In the genomic region with DNA sequence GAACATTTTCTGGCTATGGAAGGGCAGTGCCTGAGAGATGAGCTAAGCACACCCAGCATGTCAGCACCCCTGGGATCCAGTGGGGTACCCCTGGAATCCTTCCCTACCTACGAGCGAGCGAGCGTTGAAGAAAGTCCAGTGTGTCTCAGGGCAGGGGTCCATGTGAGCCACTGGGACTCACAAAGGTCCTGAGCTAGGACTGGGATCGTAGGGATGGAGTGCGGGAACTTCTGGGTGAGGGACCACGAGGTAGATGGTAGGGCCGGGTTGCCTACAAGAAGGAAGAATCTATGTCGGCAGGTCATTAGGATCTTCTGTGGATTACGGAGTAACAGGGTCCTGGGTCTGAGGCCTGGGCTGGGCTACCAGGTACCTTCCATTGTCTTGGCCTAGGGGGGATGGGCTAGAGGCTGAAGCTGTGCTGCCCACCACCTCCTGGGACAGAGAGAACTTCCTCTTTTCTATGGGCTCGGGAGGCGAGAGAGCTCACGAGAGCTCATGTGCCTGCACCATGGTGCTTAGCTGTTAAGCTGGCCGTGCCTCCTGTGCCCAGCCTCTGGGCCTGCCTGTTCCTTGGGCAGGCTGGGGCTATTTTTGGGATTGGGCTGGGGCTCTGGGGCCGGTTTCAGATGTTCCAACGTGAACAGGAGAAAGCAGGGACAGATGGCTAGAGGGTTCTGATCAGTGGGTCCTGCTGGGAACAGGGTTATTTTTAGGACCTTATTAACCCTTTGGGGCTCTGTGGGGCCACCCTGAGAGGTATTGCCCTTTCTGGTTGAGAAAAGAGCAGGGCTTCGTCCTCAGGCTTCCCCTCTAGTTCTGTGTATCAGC, we compare ENCODE assay signal across 10 mouse cellular contexts. TPM values are rescaled to one million over a fixed set of nuclear protein-coding genes. Genes with fewer than 3 reads are reported as not detected.
A peak's percentile ranks its signal among the peaks of the same experiment; 100 is the strongest.
DNase-seq lines count a peak whose midpoint lies in the region; ATAC-seq and TF ChIP-seq lines count a peak whose summit lies in the region.
"Had no signal": no experiment of that assay in that cellular context is flagged by ENCODE, and none has a peak within 500 bp of the region (broad histone marks: within the 10 kb centered on the region; RNA-seq: fewer than 3 reads in every experiment).

No protein-coding gene starts in this region.

- no peaks in the 10 kb centered on the region for H3K27me3 ChIP-seq in lung, embryonic 15.5 days
- no peaks in the 10 kb centered on the region for H3K27me3 ChIP-seq in cerebellum, adult 2 months (ENCODE audit: control insufficient read depth, insufficient read depth, low read length)
- H3K27me3 ChIP-seq in kidney, postnatal 0 days (ENCODE audit: insufficient read depth, low read length): no peaks in the 10 kb centered on the region

- peak overlapping the region; percentile 98; the same call in 1 of the 2 replicates for H3K27ac ChIP-seq in lung, embryonic 15.5 days
- H3K27ac ChIP-seq in cerebellum, adult 2 months (ENCODE audit: insufficient read depth, low read length): peak overlapping the region; percentile 84
- peak overlapping the region; percentile 97 for H3K27ac ChIP-seq in gastrocnemius, adult 2 months
- H3K27ac ChIP-seq in kidney, postnatal 0 days: peak overlapping the region; percentile 81; the same call in 1 of the 2 replicates
- no peak overlapping the region for H3K27ac ChIP-seq in olfactory bulb, adult 2 months (ENCODE audit: insufficient read depth, low read depth, low read length)

- no peak for TF ChIP-seq CTCF in cerebellum, adult 2 months (IDR thresholded peaks at IDR 0.05; ENCODE audit: borderline replicate concordance, insufficient read depth, low read depth, low read length)
- TF ChIP-seq CTCF in gastrocnemius, adult 2 months (IDR thresholded peaks at IDR 0.05): no peak
- TF ChIP-seq CTCF in kidney, postnatal 0 days (IDR thresholded peaks at IDR 0.05; ENCODE audit: low read depth): no peak
- TF ChIP-seq CTCF in olfactory bulb, adult 2 months (IDR thresholded peaks at IDR 0.05; ENCODE audit: insufficient read depth, low read depth, low read length): 0 out of 2 replicates have a peak, but pooled peaks have one; percentile 9

- peaks cover 100% of the 10 kb centered on the region for H3K4me1 ChIP-seq in lung, embryonic 15.5 days
- H3K4me1 ChIP-seq in cerebellum, adult 2 months (ENCODE audit: control insufficient read depth, insufficient read depth, low read length): peaks cover 79% of the 10 kb centered on the region
- H3K4me1 ChIP-seq in kidney, postnatal 0 days (replicated peaks; ENCODE audit: insufficient read depth, low read length): peaks cover 88% of the 10 kb centered on the region
- H3K4me1 ChIP-seq in olfactory bulb, adult 2 months (ENCODE audit: control insufficient read depth, insufficient read depth, low read length): peaks cover 78% of the 10 kb centered on the region

- 68% methylated on average over 17 of the region's 17 CpGs for WGBS in lung, embryonic 15.5 days
- 39% methylated on average over 17 of the region's 17 CpGs for WGBS in cerebellum, adult 2 months
- 71% methylated on average over 17 of the region's 17 CpGs for WGBS in kidney, postnatal 0 days
- WGBS in olfactory bulb, adult 2 months: 66% methylated on average over 17 of the region's 17 CpGs

- no peak for ATAC-seq in lung, embryonic 15.5 days (ENCODE audit: borderline replicate concordance, extremely low read depth, low FRiP score, low TSS enrichment)
- no peak for ATAC-seq in kidney, postnatal 0 days (replicated peaks; ENCODE audit: low FRiP score, low read depth)

- intact Hi-C loops in gastrocnemius, adult 2 months (cut with DNase I): no loop called here

- peak overlapping the region; percentile 21 for H3K9ac ChIP-seq in lung, embryonic 15.5 days
- 0 out of 2 replicates have a peak overlapping the region, but pooled peaks have one; percentile 2 for H3K9ac ChIP-seq in kidney, postnatal 0 days (ENCODE audit: low read depth, low read length)

- 0 out of 2 replicates have a peak, but pooled peaks cover 4% of the 10 kb centered on the region for H3K36me3 ChIP-seq in lung, embryonic 15.5 days
- no peaks in the 10 kb centered on the region for H3K36me3 ChIP-seq in kidney, postnatal 0 days (ENCODE audit: insufficient read depth, low read length)

- H3K4me2 ChIP-seq in lung, embryonic 15.5 days: no peak overlapping the region; the same call in 1 of the 2 replicates
- H3K4me2 ChIP-seq in kidney, postnatal 0 days (ENCODE audit: low read length): no peak overlapping the region

- DNase-seq in lung, postnatal 10 days: no peak
- DNase-seq in cerebellum, adult 2 months: peak; percentile 74 to 83
- DNase-seq in gastrocnemius, adult 2 months: peak; percentile 88
- DNase-seq in kidney, postnatal 0 days (ENCODE audit: low spot score): no peak
- DNase-seq in left cerebral cortex, adult 18-20 months (ENCODE audit: low spot score in 2 of 2): no peak
- no peak for DNase-seq in embryo, embryonic 11 days

- H3K9me3 ChIP-seq in lung, embryonic 15.5 days: no peaks in the 10 kb centered on the region
- no peaks in the 10 kb centered on the region for H3K9me3 ChIP-seq in kidney, postnatal 0 days (replicated peaks; ENCODE audit: low read length)

- no peak overlapping the region for H3K4me3 ChIP-seq in lung, embryonic 15.5 days
- H3K4me3 ChIP-seq in cerebellum, adult 2 months (replicated peaks; ENCODE audit: insufficient read depth, low read depth, low read length): peak overlapping the region; percentile 16
- peak overlapping the region; percentile 63 for H3K4me3 ChIP-seq in gastrocnemius, adult 2 months
- H3K4me3 ChIP-seq in kidney, postnatal 0 days (replicated peaks; ENCODE audit: low read depth, low read length): no peak overlapping the region
- no peak overlapping the region for H3K4me3 ChIP-seq in olfactory bulb, adult 2 months (ENCODE audit: insufficient read depth, low read depth, low read length)

- no peak for TF ChIP-seq POLR2A in cerebellum, adult 2 months (IDR thresholded peaks at IDR 0.05; ENCODE audit: borderline replicate concordance, insufficient read depth, low read length)
- TF ChIP-seq POLR2A in olfactory bulb, adult 2 months (IDR thresholded peaks at IDR 0.05; ENCODE audit: insufficient read depth, low read depth, low read length): no peak

RNA-seq across cellular contexts. Expression of a gene that starts 10.2 kb away (rescaled TPM):
- 17.1 and 17.3 TPM in 2 replicates for polyA plus RNA-seq in lung, embryonic 15.5 days (2015; fragmentation: Nextera tagmentation; extraction: Ambion mirVana)
- polyA plus RNA-seq in cerebellum, adult 2 months (2012; rRNA removed): 22.0 and 22.3 TPM in 2 replicates
- total RNA-seq in gastrocnemius, adult 2 months (2021): 10 to 100 TPM; 38.3 to 43.6 TPM
- polyA plus RNA-seq in kidney, postnatal 0 days (2015; fragmentation: Nextera tagmentation; extraction: Ambion mirVana): 8.7 and 9.1 TPM in 2 replicates
- polyA plus RNA-seq in olfactory bulb, adult 2 months (2012; ENCODE audit: insufficient read depth, insufficient read length, low replicate concordance, missing spikeins): not detected in 2 replicates
- total RNA-seq in left cerebral cortex, adult 18-20 months (2021): 10 to 100 TPM; 59.1 to 62.5 TPM

RNA-seq across cellular contexts. Expression of a gene that starts 38.1 kb away (rescaled TPM):
- polyA plus RNA-seq in lung, embryonic 15.5 days (2015; fragmentation: Nextera tagmentation; extraction: Ambion mirVana): 1.3 and 1.5 TPM in 2 replicates
- 0.13 TPM in 1 of 2 replicates, not detected in the other for polyA plus RNA-seq in cerebellum, adult 2 months (2012; rRNA removed)
- under 1 TPM; 0.22 to 0.23 TPM for total RNA-seq in gastrocnemius, adult 2 months (2021)
- 19.9 and 27.8 TPM in 2 replicates for polyA plus RNA-seq in kidney, postnatal 0 days (2015; fragmentation: Nextera tagmentation; extraction: Ambion mirVana)
- not detected in 2 replicates for polyA plus RNA-seq in olfactory bulb, adult 2 months (2012; ENCODE audit: insufficient read depth, insufficient read length, low replicate concordance, missing spikeins)
- not detected for total RNA-seq in left cerebral cortex, adult 18-20 months (2021)
- polyA plus RNA-seq: large intestine, adult 2 months had no signal

RNA-seq across cellular contexts. Expression of a gene that starts 51.9 kb away (rescaled TPM):
- polyA plus RNA-seq in lung, embryonic 15.5 days (2015; fragmentation: Nextera tagmentation; extraction: Ambion mirVana): not detected in 2 replicates
- polyA plus RNA-seq in cerebellum, adult 2 months (2012; rRNA removed): not detected in 2 replicates
- not detected for total RNA-seq in gastrocnemius, adult 2 months (2021)
- polyA plus RNA-seq in kidney, postnatal 0 days (2015; fragmentation: Nextera tagmentation; extraction: Ambion mirVana): not detected in 2 replicates
- polyA plus RNA-seq in olfactory bulb, adult 2 months (2012; ENCODE audit: insufficient read depth, insufficient read length, low replicate concordance, missing spikeins): not detected in 2 replicates
- total RNA-seq in left cerebral cortex, adult 18-20 months (2021): not detected
- polyA plus RNA-seq: large intestine, adult 2 months; stomach, embryonic 14.5 days had no signal

Comparison
In these comparisons a context has a peak if more than half of its experiments do, and no peak if none do; other contexts are left out.
1. H3K4me3 ChIP-seq: peak in cerebellum, adult 2 months (single experiment) and gastrocnemius, adult 2 months (single experiment); none in lung, embryonic 15.5 days (single experiment), kidney, postnatal 0 days (single experiment) and olfactory bulb, adult 2 months (single experiment).
2. DNase-seq: peak in cerebellum, adult 2 months (2 of 2) and gastrocnemius, adult 2 months (single experiment); none in lung, postnatal 10 days (single experiment), kidney, postnatal 0 days (single experiment), left cerebral cortex, adult 18-20 months (0 of 2) and embryo, embryonic 11 days (single experiment).